Mouse (Mus musculus): Measurements from ENCODE around the gene Ikbkg.
"Not testable (repeated sequence)": the region's sequence is repeated elsewhere in the genome, so short reads cannot be mapped to it uniquely, and the experiment has no call there.

The Ikbkg gene

DNA sequence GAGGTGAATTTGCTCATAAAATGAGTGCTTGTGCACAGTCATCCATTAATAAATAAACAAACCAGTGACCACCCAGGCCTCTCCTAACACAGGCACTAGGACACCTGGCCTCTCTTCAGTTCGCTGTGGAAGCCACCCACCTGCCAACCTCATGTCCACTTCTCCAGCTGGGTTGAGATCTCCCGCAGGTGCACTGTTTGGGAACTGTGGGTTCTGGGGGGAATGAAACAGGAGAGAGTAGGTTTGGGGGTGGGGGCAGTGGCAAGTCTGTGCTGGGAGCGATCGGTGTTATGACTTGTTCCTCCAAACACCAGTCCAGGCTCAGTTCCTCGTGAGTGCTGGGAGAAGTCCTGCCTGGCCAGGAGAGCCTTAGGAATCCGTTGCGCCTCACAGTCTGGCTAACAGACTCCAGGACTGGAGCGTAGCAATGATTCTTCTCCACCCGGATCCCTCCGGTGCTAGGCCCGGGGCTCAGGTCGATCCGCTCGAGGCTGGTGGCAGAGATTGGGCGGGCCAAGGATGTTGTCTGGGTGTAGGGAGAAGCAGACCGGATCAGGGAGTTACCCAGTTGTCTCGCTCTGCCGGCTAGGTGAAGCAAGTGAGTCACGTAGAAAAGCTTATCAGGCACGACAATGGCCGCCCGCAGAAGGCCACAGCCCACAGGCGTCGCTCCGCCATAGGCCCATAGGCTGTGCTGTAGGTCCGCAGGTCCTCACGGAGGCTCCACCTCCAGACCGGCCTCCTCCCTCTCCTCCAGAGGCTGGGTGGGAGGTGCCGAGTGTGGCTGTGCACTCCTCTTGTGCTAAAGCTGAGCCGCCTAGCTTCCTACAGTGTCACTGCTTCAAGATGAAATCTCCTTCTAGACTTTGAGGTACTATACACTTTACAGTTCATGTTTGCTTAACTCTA is at the start of gene Ikbkg, which contains the start of gene Fam3a:
Gene Ikbkg (plus strand): TSS at position 756 of the 909 bp plus-strand sequence.
Gene Fam3a (minus strand): TSS at position 738 of the 909 bp plus-strand sequence.
- CTCF ChIA-PET = interaction anchor here (0.7 kb wide), 1 partner anchor 20 kb away, joined by 5 read pairs; the partner anchor contains the start of genes Slc10a3 and Ubl4a

DNA sequence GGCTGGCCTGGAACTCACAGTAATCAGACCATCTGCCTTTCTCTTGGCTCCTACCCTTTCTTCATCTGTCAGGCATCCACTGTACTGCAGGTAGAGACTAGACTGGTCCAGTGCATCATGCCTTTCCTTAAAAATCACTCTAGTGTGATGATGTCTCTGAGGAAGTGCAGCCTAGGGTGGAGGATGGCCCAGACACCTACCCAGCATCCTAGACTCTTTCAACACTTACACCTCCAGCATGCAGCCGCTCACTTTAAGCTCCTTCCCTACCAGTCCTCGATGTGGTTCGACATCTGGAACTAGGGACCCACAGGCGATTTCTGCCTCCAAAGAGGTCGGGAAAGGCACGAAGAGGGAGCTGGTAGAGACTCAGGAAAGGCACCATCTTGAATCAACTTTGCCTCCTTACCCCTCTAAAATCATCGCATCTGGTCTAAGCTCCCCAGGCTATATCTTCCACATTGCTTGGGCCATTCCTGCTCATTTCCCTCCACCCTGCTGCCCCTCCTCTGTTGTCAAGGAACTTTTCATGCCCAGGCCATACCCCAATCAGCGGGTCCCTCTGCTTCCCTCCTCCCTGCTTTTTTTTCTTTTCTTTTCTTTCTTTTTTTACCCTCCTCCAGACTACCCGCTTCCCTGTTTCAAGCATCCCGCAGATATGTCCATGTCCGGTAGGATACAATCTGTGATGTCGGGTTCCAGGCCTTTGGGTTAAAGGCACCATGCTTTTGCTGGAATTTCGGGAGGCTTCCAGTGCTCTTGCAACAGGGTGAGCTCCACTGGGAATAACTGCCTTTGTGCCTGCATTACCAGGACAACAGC is 40.2 kb upstream of the Ikbkg start:
- CTCF ChIA-PET = no interaction called here

DNA sequence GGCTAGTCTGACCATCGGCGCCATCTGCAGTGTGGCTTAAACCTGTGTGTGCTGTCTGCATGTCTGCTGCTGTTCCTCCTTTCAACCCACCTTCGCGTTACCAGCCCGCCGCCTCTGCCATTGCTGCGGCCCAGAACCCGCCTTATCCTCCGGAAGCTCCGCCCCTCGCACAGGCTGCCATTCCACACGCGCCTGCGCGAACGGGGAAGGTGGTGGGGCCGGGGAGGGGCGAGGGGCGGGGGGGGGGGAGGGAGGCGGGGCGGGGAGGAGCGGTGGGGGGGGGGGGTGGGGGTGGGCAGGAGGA is 39.7 kb upstream of the Ikbkg start, which contains the start of gene Lage3:
Gene Lage3 (minus strand): TSS at position 152 of the 304 bp plus-strand sequence.
- CTCF ChIA-PET = no interaction called here

DNA sequence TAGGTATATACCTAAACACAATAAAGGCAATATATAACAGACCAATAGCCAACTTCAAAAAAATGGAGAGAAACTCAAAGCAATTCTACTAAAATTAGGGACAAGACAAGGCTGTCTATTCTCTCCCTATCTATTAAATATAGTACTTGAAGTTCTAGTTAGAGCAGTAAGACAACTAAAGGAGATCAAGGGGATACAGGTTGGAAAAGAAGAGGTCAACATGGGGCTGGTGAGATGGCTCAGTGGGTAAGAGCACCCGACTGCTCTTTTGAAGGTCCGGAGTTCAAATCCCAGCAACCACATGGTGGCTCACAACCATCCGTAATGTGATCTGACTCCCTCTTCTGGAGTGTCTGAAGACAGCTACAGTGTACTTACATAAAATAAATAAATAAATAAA is 36.0 kb upstream of the Ikbkg start:
- CTCF ChIA-PET = not testable (repeated sequence)

DNA sequence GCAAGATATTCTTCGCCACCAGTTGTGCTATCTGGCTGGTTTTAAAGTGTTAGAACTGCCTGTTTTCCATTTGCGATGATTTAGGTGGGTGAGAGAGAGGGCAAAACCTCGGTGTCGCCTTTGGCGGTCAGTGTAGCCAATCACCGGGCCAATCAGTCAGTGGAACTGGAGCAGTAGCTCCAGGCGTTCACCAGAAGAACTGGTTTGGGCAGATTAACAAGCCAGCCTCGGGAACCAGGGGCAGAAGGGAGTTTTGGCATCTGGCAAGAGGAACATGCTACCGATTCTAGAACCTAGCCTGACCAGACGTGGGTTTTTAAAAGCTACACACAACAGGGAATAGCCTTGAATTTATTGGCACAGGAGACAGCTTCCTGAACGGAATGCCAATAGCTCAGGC is 33.9 kb upstream of the Ikbkg start:
- CTCF ChIA-PET = no interaction called here

DNA sequence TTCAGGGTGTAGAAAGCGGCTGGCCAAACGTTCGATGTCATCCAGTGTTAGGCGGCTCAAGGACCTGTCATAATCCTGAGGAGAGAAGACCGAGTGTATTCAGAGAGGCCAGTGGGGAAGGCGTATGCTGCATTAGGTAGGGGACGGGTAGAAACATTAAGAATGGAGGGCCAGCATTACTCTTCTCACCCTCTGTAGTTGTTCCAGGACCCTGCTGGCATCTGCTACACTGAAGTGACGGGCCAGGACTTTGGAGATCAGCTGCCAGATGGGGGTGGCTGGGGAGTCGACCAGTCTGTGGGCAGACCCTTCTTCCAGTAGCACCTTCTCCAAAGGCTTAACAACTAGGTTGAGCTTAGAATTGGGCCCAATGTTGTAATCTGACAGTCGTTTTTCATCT is 25.6 kb upstream of the Ikbkg start:
- CTCF ChIA-PET = interaction anchor here (0.6 kb wide), 1 partner anchor 466 kb away, joined by 4 read pairs; no protein-coding TSS in a partner anchor

DNA sequence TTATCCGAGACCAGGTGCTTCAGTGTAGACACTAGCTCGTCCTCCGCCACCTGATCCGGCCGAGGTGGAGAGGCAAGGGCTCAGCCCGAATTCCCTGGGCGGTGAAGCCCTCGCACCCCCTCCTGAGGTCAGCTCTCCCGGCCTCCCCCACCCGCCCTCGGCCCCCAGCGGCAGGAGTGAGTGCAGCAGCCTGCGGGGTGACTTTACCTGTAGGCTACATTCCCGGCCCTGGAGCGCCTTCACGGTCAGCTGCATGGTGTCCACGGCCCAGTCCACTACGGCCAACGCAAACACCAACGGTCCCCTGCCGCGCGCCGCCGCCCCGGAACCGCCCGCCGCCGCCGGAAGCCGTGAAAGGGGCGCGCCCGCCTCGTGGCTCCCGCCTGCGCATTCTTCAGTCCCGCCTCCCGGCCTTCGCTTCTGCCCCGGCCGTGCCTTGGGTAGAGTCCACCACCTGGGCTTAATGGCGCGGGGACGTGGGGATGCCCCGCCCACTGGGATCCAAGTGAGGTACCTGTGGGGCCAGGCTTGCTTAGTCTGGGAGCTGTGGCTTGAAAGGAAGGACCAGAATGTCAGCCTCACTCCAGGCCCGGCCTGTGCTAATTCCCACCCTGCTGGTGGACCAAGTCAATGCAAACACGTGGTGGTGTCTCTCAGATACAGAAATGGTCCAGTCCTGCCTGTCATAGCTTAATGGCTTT is 24.7 kb upstream of the Ikbkg start:
- CTCF ChIA-PET = interaction anchor here (0.6 kb wide), 1 partner anchor 419 kb away, joined by 5 read pairs; no protein-coding TSS in a partner anchor

DNA sequence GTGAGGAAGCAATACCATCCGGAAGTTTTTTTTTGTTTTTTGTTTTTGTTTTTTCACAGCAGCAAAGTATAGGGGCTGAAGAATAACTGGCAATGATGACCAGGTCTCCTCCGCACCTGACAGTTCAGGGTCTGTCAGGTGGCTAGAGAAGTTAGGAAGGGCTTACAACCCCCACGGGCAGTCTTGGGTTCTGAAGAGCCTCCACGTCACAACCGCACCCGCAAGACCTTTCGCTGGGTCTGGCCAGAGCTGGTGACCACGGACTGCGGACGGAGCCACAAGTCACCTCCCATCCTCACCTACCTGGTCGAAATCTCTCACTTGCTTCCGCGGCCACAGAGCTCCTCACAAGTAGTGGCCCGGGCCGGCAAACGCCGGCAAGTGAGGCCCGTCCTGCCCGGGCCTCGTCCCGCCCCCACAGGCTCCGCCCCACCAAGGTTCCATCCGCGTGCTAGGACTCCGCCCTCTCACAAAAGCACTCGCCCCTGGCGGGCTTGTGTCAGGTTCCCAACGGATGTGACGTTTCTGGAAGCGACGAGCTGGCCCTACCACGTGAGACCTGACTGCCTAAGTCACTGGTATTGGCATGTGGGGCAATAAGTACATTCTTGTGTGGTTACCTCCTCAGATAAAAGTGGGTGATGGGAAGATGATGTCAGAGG is 20.1 kb upstream of the Ikbkg start, which contains the start of the genes Ubl4a and Slc10a3:
Gene Ubl4a (minus strand): TSS at position 331 of the 662 bp plus-strand sequence.
Gene Slc10a3 (minus strand): TSS at position 462 of the 662 bp plus-strand sequence.
- CTCF ChIA-PET = interaction anchor here (0.5 kb wide), 1 partner anchor 19 kb away, joined by 5 read pairs; no protein-coding TSS in a partner anchor

DNA sequence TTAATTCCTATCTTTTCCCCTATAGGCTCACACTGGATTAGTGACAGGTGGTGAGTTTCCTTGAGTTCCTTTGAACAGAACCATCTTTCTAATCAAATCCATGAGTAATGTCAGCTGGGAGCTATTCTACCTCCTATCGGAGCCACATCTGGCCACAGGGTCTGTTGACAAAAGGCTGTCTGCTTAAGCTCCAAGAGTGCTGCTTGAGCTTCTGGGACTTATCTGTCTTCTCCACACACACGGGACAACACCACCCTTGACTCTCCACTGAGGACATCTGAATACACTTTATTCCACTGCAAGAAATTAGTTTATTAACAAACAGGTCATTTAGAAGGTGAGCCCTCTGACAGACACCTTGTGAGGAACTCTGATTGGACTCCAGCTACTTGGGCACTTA is 8.6 kb upstream of the Ikbkg start:
- CTCF ChIA-PET = no interaction called here

DNA sequence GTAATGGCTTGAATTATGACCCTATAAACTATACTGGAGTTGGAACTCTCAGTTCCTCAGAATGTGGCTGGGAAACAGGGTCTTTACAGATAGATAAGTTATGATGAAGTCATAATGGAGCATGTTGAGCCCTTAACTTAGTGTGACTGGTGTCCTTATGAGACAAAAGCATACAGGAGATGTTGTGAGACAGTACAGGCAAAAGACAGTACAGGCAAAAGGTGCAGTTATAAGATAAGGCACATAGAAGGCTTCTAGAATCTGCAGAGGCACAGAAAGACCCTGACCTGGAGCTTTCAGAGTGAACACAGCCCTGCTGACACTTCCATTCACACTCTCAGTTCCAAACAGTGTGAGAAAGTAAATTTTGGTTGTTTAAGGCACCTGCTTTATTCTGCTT is 4.9 kb upstream of the Ikbkg start:
- CTCF ChIA-PET = no interaction called here

DNA sequence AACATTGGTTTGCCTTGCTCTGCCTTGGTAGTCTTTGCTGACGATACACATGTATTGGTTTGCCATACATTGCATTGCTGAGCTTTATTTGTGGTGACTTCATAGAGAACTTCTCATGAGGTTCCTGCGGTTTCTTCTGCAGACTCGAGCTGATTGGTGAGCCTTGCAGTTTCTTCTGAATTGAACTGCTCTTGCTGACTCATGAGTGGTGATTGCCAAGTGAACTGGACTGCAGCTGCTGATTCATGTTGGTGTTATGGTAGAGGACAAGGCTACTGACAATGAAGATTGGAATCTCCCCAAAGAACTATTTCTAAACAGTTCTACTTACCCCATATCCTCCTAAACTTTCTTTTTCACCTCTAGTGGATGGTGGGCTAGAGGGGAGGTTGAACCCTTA is 7.0 kb downstream of the Ikbkg start:
- CTCF ChIA-PET = no interaction called here

DNA sequence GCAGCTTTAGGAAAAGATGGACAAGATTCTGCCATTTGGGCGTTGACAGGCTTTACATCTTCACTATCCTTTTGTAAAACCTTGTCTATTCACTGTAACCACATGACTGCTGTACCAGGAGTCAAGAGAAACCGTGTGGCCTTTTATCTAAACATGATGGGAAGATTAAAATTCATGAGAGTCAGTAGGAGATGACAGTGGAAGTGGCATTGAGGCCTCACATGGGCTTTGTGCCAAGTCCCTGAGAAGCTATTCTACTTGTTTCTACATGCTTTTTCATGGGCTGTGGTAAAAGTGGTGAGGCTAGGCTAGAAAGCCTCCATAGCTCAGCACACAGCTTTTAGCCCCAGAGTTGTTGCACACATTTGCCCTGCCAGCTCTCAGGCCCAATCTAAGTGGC is 15.2 kb downstream of the Ikbkg start:
- CTCF ChIA-PET = no interaction called here

DNA sequence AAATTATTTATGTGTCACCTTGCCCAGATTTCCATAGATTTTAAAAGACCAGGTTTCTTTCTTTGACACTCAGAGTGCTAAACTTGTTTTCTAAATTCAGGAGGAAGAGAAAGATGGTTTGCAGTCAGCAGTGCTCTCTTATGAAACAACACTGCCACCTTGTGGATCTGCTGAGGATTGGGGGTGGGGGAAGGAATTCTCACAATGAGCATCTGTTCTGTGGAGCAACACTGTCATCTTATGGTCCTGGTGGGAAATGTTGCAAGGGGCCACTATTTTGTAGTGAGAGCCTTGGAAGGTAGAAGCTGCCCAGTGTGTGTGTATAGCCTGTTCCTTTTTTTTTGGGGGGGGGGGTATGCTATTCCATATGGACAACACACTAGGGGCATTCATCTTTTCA is 20.3 kb downstream of the Ikbkg start:
- CTCF ChIA-PET = interaction anchor here (0.6 kb wide), 1 partner anchor 165 kb away, joined by 8 read pairs; no protein-coding TSS in a partner anchor

DNA sequence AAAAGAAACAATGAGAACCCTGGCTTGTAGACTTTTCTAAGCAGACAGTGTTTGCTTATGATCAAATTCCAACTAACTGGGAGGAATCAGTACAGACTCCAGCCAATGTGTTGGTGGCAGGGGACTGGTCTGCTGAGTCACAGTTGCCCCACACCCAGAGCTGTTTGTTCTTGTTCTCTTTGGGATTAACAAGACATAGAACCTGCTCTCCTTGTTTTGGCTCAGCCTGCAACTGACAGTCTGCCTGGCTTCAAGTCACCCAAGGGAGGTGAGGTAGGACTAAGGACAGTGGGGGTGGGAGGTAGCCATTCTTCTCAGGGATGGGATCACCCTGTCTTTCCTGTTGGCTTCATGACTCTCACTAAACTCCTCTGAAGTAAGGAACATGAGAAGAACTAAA is 31.4 kb downstream of the Ikbkg start:
- CTCF ChIA-PET = no interaction called here

DNA sequence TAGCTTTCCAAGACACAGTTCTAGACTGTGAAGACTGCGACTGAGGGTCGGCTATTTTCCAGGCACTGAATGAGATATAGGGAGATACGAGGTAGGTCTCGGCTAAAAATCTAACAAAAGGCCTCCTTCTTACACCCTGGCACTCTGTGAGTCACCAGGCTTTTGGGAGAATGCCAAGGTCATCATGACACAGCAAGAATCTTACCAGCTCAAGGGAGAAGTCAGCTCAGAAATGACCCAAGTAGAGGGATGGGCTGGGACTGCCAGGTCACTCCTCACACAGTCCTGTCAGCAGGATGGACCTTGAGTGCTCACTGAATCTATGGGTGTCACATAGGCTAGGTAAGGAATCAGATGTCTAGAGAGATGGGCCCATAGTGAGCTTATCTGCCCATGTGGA is 32.1 kb downstream of the Ikbkg start:
- CTCF ChIA-PET = no interaction called here

DNA sequence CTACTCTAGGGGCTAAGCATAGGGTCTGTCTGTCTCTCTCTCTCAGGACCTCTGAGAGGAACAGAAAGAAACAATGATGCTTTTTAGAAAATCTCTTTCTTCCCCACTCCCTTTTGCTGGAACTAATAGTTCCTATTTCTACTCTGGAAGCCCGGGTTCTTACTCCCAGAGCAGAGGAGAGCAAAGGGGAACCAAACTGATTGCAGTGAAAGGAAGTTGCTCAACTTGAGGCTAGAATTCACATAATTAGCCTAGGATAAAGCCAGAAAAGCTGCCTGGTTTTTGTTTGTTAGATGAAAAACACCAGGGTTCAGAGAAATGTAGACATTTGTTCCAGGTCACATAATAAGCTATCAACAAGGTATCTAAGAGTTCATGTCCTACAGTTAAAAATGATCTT is 33.2 kb downstream of the Ikbkg start:
- CTCF ChIA-PET = no interaction called here

DNA sequence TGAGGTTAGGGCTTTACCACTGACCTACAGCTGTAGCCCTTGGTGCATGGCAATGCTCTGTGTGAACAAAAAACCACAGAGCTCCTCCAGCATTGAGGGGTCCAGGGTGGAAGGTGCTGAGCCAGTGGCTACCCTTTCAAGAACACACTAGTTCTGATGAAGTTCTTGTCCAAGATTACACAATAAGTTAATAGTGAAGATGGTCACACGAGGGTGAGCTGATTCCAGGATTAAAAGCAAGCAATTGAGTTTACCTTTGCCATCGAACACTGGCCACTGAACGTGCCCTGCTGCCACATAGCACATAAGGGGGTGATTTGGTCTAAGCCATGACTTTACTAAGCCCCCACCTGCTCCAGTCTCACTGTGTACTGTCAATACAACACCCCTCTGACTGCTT is 34.0 kb downstream of the Ikbkg start:
- CTCF ChIA-PET = no interaction called here

DNA sequence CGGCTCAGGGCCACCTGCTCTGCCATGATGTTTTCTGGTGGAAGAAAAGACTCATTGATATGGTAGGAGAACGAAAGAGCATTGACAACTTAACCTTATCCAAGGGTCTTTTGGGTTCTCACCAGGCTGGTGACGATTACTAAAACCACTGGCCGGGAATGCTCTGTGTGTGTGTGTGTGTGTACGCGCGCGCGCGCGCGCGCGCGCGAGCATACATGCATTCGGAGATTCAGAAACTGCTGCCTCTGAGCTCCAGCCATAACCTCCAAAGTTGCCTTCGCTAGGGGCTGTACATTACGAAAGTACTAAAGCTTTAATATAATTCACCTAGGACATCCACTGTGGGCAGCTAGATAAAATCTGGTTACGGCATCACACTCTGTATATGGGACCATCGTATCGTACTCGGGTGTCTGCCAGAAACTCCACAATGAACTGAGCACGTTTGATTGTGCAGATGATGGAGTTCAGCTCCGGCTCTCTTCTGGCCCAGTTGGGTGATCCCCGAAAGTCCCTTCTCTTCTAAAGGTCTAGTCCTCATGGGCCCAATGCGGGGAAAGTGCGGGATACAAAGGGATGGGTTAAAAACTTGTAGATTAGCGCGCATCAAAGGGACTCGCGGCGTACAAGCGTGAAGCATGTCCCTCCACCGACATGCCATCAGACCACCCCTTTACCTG is 35.2 kb downstream of the Ikbkg start:
- CTCF ChIA-PET = interaction anchor here (0.6 kb wide), 1 partner anchor 157 kb away, joined by 3 read pairs; no protein-coding TSS in a partner anchor

DNA sequence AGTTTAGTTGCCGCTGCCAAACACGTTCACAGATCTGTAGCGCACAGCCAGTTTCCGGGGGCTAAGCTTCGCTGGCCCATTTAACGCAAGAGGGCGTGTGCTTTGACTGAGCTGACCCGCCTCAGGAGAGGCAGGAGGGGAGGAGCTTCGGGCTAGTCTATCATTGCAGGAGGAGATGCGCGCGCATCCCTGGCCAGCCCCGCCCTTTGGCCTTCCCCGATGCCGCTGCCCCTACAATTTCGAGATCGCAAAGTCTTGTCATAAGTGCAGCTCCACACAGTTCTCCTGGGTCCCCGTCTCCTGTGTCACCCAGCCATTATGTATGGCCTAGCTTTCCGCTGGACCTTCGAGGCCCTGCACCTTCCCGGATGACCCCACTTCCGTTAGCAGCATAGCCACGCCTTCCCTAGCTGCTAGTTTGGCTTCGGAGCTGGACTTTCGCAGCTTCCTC is 35.8 kb downstream of the Ikbkg start, which contains the start of gene G6pdx:
Gene G6pdx (minus strand): TSS at position 369 of the 451 bp plus-strand sequence.
- CTCF ChIA-PET = interaction anchor here (0.6 kb wide), 2 partner anchors 157 to 609 kb away, joined by 3 to 5 read pairs; no protein-coding TSS in a partner anchor

DNA sequence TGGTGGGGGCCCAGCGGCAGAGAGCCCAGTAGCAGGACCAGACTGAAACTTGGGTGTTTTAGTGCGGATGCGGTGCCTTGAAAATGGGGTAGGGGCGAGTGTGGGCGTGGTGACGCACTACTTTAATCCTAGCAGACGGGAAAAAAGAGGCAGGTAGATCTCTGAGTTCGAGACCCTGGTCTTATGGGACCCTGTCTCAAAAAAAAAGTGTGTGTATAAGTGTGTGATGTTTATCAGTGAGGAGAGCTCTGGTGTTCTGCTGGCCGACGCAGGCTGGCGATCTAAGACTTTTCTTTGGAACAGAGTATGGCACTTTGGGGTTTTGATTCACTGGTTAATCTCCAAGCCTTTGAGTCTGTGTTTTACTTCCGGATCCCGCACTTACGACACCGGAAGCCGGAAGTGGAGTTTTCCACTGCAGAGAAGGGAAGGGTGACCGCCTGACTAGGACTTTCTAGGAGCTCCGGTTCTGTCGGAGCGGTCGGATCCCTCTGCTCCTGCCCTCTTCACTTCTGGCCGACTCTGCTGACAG is 36.3 kb downstream of the Ikbkg start:
- CTCF ChIA-PET = interaction anchor here (0.6 to 0.7 kb wide), 3 partner anchors 133 to 608 kb away, joined by 3 to 5 read pairs (median 4); no protein-coding TSS in a partner anchor

All from spleen, embryonic (tissue).